Mouse (Mus musculus) kidney, adult 11 months (tissue): ENCODE measurements around the gene B9d1.
A peak's percentile ranks its signal among the peaks of the same experiment; 100 is the strongest.

Source experiments
- DNase-seq: peaks from one replicate; pipeline ENCODE4 v3.0.0; 2022

B9d1 gene

GRCm38 (mm10) chr11:61504713-61505257 is at the start of gene B9d1:
TSS of gene B9d1 (plus strand) at chr11:61505144.
- peak; percentile 96 for DNase-seq

- DNase-seq: no peak
Observed at GRCm38 (mm10) chr11:61464071-61464470, 40.9 kb upstream of the B9d1 start.

- no peak for DNase-seq
Observed at GRCm38 (mm10) chr11:61465422-61465821, 39.5 kb upstream of the B9d1 start.

DNA sequence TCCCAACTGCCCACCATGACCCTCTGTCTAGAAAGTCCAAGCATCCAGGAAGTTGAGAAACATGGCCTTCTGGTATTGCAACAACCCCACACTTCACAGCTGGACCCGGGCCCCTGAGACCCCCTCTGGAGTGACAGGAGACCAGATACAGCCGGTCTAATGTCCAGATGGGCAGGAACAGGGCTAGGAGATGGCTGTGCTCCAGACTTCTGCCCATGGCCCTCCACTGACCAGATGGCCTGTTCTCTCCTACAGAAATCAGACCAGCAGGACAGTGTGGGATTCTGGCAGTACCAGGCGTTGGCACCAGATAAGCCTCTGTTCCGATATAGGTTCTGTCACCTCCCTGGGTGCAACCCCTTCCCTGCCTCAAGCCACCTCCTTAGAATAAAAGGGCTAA is 36.4 kb upstream of the B9d1 start:
- no peak for DNase-seq

- no peak for DNase-seq
Observed at GRCm38 (mm10) chr11:61469317-61469917, 35.5 kb upstream of the B9d1 start.

GRCm38 (mm10) chr11:61470880-61471279 is 34.1 kb upstream of the B9d1 start:
- DNase-seq: no peak

DNA sequence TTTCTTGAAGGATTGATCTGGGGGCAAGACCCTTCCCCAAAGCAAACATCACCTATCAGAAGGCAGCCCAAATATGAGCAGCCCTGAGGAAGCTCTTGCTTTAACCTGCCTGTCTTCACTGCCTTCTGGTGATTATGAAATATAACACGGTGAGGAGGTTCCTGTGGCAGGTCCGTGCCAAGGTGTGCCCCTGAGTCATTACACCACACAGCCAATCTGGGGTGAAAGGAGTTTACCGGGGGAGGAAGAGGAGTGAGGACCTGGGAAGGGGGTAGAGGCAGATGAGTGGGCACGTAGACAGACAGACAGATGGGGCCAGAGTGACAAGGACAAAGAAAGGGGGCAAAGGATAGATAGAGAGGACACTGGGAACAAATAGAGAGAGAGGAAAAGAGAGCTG is 31.3 kb upstream of the B9d1 start:
- DNase-seq: no peak

DNA sequence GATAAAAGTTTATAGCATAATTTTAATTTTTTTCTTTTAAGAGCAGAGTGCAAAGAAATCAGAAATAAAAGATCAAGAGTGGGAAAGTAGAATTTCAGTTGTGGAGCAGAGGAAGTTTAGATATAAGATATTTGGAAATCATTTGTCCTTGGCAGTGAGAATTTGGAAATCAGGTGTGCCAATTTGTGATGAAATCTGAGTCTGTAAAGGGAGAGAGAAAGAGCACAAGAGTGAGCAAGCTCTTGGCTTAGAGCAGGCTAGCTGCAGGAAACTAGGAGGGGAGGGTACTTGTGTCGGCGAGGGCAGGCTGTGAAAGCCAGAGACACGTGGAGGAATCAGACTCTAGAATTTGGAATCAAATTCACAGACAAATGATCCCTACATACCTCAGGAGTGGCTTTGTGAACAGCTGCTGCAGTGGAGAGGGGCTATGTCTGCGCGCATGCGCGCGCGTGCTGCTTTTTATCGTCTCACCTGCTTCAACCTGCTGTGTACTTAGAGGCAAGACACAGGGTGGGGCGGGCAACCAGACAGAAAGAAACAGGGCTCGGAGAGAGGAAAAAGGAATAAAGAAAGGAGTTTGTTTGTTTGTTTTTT is 28.1 kb upstream of the B9d1 start:
- peak; percentile 51 for DNase-seq

GRCm38 (mm10) chr11:61477566-61478508 is 27.1 kb upstream of the B9d1 start:
- no peak for DNase-seq

DNA sequence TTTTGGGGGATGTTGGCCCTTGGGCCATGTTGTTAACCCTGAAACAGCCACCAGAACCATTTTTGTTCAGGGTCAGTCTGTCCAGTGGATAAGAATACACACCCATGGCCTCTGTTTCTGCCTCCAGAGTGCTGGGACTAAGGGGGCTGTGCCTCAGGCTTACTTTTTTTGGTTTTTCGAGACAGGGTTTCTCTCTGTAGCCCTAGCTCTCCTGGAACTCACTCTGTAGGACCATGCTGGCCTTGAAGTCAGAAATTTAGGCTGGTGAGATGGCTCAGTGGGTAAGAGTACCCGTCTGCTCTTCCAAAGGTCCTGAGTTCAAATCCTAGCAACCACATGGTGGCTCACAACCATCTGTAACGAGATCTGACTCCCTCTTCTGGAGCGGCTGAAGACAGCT is 26.2 kb upstream of the B9d1 start:
- DNase-seq: no peak

GRCm38 (mm10) chr11:61481239-61482090 is 23.5 kb upstream of the B9d1 start:
- DNase-seq: no peak

DNA sequence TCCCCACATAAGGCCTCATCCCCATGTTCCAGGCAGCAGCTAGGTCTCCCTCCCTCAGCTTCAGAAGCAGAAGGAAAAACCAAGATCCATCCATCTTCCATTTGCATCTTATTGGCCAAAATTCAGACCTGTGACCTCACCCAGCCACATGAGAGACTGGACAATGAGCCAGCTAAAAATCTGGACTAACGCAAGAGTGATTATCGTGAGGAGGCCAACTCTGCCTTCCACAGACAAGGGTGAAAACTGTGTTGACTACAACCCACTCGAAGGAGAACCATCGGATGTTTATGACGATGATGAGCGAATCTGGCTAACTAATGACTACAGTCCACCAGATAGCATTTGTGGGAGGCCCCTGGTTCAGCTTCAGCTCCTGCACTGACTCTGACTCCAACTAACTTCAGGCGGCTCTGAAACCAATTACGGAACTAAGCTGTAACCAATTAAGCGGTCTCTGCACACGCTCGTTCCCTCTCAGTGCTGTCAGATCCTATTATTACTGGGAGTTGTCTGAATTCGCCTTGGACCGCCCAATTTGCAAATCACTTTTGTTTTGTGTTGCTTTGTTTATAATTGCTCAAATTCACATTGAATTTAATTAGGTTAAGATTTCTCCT is 21.6 kb upstream of the B9d1 start:
- DNase-seq: no peak

DNA sequence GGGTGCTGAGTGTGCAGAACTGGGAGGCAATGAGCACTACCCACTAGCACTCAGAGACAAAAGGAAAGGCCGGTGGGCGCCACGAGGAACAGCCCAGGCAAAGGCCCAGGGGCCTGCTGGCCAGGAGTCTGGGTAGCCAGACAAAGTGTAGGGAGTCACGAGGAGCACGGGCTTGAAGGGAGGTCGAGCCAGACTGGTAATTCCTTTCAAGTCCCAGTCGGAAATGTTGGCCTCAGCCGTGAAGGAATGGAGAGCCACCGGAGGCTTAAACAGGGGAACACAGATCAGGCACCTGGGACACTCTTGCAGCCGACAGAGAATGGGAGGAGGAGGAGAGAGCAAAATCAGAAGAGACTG is 20.7 kb upstream of the B9d1 start:
- no peak for DNase-seq

- DNase-seq: no peak
Observed at GRCm38 (mm10) chr11:61484613-61485540, 20.1 kb upstream of the B9d1 start, which contains the start of gene Mfap4. TSS of gene Mfap4 (plus strand) at chr11:61485431.

GRCm38 (mm10) chr11:61485541-61486457 is 19.1 kb upstream of the B9d1 start:
- no peak for DNase-seq

DNA sequence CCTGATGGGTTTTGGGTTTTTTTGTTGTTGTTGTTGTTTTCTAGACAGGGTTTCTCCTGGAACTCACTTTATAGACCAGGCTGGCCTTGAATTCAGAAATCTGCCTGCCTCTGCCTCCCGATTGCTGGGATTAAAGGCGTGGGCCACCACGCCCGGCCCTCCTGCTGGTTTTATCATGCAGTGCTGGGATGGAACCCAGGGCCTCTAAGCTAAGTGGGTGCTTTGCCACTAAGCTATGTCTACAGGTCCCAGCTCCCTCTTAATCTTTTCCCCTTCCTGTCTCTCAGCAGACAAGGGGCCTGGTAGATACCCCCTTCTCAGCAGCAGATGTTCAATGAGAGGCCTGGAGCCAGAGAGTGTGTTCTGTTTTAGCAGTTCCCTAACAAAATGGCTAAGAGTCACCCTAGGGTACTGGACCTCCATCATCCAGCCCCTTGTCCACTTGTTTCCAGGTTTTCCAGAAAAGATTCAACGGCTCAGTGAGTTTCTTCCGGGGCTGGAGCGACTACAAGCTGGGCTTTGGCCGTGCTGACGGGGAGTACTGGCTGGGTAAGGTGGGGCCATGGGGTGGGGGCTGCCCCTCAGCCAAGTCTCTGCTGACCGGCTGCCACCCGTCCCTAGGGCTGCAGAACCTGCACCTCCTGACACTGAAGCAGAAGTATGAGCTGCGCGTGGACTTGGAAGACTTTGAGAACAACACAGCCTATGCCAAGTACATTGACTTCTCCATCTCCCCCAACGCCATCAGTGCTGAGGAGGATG is 18.3 kb upstream of the B9d1 start:
- no peak for DNase-seq

DNA sequence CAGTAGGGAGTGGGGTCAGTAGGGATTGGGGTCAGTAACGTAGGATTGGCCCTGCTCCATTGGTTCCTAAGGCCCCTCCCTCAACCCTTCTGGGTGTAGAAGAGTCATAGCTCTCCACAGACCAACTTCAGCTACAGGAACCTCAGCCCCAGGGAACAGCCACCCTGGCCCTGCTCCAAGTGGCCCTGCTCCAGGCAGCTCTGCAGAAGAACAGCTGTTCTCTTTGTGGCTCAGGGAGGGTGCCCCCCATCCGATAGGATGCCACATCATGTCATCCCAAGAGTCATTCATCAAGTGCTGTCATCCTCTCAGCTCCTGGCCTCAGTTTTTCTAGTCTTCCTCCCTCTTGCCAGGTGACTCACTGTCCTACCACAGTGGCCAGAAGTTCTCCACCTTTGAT is 17.5 kb upstream of the B9d1 start:
- DNase-seq: no peak

DNA sequence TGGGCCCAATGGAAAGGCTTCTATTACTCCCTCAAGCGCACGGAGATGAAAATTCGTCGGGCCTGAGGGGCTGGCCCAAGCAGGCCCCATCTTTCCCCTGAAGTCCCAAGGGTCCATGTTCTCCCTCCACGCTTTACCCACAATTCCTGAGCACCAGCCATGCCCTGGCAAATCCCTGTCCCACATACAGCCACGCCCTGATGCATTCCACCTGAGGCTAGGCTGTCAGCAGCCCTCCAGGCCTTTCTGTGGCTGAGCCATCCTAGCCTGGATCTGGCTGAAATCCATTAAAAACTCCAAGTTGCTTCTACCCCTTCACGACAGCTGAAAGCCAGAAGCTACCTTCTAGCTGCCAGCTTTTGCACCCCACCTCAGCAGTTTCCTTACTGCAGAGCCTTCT is 17.0 kb upstream of the B9d1 start:
- DNase-seq: no peak

DNA sequence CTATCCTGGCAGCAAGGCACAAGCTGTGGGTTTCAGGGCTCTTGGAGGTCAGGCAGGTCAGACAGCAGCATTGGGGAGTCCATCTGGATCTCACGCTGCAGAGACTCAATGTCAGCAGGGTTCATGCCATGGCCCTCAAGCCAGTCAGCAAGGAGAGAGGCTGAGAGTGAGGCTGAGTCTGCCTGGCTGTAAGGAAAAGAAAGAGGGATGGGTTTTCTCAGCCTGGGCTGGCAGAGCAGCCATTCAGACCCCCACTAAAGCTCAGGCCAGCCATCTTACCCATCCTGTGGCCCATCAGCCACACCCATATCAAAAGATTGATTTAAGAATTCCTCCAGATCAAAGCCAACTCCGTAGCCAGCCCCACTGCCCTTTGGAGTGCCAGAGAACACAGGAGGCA is 15.9 kb upstream of the B9d1 start:
- DNase-seq: no peak
